Mouse (Mus musculus) 3134 (cell line): ENCODE data around the gene Wnk4.
"Not testable (repeated sequence)": the region's sequence is repeated elsewhere in the genome, so short reads cannot be mapped to it uniquely, and the experiment has no call there.

ENCODE experiments used
- DNase-seq: peaks from one replicate; pipeline ENCODE4 v3.0.0-alpha.2; 2011; ENCODE audit warnings: low spot score; ENCODE audit not compliant: insufficient read length; ENCODE audit errors: extremely low read depth

The Wnk4 gene

DNA sequence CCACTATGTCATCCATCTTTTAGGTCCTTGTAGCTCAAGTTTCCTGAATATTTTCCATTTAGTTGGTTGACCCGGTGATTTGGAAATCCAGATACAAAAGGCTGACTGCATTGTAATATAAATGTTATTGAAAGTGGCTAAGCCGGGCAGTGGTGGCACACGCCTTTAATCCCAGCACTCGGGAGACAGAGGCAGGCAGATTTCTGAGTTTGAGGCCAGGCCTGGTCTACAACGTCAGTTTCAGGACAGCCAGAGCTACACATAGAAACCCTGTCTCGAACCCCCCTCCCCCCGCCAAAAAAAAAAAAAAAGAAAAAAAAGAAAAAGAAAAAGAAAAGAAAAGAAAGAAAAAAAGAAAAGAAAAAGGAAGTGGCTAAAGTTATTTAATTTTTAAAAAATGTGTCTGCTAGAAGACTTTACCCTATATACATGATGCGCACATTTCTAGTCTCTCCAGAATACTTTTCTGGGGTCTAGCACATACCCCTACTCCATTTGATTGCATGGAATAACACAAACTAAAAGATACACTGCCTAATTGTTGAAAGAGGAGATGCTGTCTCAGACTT, 54.8 kb downstream of the Wnk4 start:
- DNase-seq = no peak

DNA sequence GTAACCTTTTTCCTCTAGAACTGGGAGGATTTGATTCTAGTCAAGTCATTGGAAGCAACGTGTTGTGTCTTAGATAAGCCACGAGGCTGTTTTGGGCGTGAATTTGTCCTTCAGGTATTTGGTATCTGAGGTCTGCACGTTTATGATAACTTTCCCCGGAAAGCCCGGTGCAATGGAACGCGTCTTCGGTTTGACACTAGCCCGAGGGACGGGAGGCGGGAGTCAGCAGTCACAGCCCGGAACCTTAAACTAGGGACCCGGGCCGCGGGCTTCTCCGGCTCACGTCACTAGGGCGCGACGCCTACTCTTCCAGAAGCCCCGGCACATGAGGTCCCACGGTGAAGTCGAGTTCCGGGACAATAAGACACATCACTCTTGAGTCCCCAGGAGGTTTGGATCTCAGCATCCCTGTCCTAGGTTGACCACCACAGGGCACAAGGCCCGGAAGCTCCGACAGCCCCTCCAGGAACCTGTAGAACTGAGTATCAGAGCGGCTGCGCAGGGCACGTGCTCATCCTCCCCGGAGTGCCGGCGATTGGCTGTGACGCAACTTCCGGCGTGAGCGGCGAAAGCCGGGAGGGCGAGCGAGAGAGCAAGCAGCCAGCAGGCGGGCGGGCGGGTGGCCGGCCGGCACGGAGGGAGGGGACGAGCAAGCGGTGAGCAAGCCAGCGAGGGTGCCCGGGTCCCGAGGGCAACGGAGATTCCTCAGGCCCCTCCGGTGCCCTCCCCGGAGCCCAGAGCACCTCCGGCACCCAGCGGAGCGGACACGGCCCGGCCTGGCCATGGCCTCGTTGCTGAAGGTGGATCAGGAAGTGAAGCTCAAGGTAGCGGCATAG, 55.5 kb downstream of the Wnk4 start, which contains the start of gene Psme3:
TSS of gene Psme3 (plus strand) at position 549 of the 836 bp plus-strand sequence.
- DNase-seq = peak; percentile 95

- DNase-seq = no peak
Observed at GRCm38 (mm10) chr11:101316501-101316917, 56.1 kb downstream of the Wnk4 start.

- DNase-seq = no peak
Observed at GRCm38 (mm10) chr11:101323609-101324008, 63.2 kb downstream of the Wnk4 start.

GRCm38 (mm10) chr11:101324763-101325162, 64.4 kb downstream of the Wnk4 start, which contains the start of gene Aoc2:
Gene Aoc2 (plus strand): TSS chr11:101325063.
- DNase-seq = no peak

DNA sequence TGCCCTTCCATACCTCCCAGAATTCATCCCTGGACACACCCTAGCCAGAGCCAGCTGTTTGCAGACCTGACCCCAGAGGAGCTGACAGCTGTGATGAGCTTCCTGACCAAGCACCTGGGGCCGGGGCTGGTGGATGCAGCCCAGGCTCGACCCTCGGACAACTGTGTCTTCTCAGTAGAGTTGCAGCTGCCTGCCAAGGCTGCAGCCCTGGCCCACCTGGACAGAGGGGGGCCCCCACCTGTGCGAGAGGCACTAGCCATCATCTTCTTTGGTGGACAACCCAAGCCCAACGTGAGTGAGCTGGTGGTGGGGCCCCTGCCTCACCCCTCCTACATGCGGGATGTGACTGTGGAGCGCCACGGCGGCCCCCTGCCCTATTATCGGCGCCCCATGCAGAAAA, 64.8 kb downstream of the Wnk4 start:
- not testable (repeated sequence) for DNase-seq

DNA sequence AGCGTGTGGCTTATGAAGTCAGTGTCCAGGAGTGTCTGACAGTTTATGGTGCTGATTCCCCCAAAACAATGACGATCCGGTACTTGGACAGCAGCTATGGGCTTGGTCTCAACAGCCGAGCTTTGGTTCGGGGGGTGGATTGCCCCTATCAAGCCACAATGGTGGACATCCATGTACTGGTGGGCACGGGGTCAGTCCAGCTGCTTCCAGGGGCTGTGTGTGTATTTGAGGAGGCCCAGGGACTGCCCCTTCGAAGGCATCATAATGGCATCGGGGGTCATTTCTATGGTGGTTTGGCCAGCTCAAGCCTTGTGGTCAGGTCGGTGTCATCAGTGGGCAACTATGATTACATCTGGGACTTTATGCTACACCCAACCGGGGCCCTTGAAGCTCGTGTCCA, 65.8 kb downstream of the Wnk4 start:
- DNase-seq = no peak
